Mouse (Mus musculus) heart, postnatal 0 days (tissue): ENCODE measurements around the gene Slc26a10.
"Not testable (repeated sequence)": the region's sequence is repeated elsewhere in the genome, so short reads cannot be mapped to it uniquely, and the experiment has no call there.

Experiments
- CTCF ChIP-seq: IDR thresholded peaks from 2 replicates; pipeline ENCODE4 v1.5.1; 2016; ENCODE audit warnings: antibody characterized with exemption, control low read depth, low read depth
- EP300 ChIP-seq: IDR thresholded peaks from 2 replicates; pipeline ENCODE4 v1.6.1; 2016; ENCODE audit warnings: antibody characterized with exemption, low read depth

DNA sequence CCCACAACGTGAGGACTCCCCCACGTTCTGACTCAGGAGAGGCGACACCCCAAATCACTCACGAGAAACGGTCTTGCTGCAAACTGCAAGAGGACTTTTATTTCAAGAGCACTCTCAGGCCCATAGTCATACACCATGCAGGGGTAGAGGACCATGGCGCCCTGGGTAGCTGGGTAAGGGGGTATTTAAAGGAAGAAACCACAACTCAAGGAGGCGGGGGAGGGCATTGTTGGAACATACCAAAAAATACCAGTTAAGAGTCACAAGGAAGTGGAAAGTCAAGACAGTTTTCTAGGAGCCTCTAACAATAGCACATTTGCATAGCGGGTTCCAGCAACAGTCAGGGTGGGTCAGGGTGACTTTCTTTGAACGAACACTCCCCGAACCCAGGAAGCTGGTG lies 27.9 kb downstream of the Slc26a10 start:
- not testable (repeated sequence) for TF ChIP-seq CTCF, EP300
